Mouse (Mus musculus): ENCODE results near the gene Dcakd. TPM values are rescaled to one million over a fixed set of nuclear protein-coding genes. Genes with fewer than 3 reads are reported as not detected.

Dcakd gene
- total RNA-seq, 2 experiments from 2014 or later = 10.7 to 13.4 TPM

DNA sequence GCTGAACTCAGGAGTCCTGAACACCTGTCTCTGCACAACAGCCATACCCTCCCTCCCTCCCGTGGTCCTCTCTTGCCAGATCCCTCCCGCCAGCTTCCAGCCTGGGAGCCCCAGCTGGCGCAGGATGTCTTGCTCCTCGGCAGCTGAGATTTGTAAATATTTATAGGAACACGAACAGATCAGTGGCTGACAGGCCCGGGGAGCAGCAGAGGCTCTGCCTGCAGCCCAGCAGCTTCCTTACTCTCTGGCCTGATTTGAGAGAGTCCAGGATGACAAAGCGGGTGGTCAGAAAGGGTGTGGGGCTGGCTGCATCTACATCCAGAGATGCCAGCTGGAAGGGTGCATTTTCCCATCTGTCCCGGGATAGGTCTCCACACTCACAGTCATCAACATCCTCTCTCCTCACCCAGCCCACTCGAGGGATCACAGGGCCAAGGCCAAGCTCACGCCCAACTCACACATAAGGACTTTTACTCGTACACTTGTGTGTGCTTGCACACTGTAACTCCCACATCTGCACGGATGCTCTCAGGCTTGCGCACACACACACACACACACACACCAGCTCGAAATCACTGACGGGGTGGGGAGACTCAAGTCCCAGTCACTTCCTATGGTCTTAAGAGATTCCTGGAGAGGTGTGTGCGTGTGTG, 71.0 kb downstream of the Dcakd start:
- ATAC-seq (replicated peaks; ENCODE audit: low FRiP score, poor library complexity, severe bottlenecking) = no peak

DNA sequence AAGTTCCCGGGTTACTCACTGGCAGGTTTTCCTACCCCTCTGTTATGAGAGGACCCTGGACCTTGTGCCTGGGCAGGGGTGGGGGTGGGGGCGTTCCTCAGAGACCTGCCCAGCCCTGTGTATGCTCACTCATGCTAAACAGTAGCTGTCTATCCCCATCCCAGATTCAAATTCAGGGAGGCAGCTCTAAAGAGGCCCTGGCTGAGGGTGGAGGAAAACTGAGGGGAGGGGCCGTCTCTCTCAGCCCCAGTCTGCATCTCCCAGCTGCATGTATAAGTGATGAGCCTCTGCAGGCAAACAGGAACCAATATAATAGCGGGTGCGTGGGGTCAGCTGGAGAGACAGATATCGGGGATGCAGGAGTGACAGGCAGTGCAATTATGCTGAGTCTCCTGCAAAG, 75.2 kb downstream of the Dcakd start:
- ATAC-seq (replicated peaks; ENCODE audit: low FRiP score, poor library complexity, severe bottlenecking) = no peak

DNA sequence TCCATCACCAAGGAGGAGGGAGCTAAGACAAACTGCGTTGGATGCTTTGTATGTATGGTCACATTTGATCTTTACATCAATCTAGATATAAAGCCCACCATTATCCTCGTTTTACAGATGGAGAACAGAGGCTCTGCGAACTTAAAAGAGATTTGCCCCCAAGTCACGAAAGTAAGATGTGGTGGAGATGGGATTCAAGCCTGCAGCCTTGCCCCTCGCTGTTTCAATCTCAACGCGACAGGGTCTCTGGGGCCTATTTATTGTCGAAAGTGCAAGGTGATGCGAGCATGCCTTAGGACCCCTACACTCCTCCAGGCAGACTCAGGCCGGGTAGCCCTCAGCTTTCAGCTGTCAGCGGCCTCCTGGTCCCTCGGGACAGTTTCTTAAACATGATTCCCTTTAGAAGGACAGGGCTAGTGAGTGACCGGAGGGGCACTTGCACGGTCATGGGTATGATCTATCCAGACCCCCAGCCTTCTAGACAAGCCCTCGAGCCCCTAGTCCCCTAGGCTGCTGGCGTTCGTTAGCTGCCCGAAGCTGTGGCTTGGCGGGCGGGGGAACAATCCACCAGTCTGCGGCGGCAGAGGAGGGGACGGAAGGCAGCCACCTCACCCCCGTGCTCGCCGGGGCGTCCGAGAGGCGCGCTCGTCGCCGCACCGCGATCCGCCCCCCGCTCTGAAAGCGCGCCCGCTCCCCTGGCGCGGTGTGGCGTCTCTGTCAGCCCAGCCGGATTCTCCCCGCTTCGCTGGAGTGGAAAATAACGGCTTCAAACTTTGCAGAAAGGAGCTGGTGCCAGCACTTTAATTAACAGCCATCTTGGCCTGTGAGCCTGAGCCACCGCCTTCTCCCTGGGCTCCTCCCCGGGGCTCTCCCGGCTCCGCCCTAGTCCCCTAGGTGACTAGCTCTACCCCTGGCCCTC, 79.8 kb downstream of the Dcakd start:
- no peak for ATAC-seq (replicated peaks; ENCODE audit: low FRiP score, poor library complexity, severe bottlenecking)

DNA sequence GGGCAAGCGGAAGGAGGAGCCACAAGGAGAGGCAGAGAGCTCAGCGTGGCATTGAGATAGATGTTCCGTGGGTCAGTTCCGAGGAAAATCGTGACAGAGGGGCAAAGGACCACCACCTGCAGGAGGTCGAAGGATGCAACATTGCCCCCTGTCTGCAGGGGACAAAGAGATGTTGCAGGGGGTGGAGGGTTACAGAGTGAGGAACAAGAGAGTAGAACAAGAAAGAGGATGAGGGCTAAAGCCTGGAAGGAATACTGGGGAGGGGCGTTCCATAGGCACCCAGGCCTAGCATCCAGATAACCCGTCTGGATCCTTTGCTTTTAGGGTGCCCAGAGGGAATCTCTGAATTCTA, 81.2 kb downstream of the Dcakd start:
- no peak for ATAC-seq (replicated peaks; ENCODE audit: low FRiP score, poor library complexity, severe bottlenecking)

DNA sequence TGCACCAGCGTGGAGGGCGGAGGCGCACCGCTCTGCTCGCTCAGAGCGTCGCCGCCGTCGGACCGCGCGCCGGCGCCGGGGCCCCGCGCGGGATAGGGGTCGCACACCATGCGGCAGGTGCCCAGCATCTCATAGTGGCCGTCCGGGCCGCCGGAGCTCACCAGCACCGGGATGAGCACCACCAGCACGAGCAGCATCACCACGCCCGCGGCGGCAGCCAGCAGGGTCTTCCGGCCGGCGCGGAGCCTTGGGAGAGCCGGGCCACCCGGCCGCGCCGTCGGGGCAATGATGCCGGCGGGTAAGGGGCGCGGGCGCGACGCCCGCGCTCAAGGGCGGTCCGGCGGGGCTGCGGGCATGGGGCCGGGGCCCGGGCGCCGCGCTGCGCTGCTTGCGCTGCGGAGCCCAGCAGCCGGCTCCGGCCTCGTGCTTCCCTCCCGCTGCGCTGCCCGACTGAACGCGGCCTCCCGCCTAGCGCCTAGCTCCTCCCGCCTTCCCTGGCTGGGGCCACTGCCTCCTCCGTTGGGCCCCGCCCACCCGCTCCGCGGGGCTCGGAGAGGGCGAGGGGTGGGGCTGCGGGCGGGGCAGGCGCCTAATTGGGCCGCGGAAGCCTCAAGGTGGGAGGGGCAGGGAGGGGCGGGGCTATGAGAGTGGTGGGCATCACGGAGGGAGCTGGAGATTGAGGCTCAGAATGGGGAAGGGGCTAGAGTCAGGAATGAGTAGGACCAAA, 81.7 kb downstream of the Dcakd start, which contains the start of gene C1ql1:
TSS of gene C1ql1 (minus strand) at position 424 of the 727 bp plus-strand sequence.
- ATAC-seq (replicated peaks; ENCODE audit: low FRiP score, poor library complexity, severe bottlenecking) = peak; percentile 89

DNA sequence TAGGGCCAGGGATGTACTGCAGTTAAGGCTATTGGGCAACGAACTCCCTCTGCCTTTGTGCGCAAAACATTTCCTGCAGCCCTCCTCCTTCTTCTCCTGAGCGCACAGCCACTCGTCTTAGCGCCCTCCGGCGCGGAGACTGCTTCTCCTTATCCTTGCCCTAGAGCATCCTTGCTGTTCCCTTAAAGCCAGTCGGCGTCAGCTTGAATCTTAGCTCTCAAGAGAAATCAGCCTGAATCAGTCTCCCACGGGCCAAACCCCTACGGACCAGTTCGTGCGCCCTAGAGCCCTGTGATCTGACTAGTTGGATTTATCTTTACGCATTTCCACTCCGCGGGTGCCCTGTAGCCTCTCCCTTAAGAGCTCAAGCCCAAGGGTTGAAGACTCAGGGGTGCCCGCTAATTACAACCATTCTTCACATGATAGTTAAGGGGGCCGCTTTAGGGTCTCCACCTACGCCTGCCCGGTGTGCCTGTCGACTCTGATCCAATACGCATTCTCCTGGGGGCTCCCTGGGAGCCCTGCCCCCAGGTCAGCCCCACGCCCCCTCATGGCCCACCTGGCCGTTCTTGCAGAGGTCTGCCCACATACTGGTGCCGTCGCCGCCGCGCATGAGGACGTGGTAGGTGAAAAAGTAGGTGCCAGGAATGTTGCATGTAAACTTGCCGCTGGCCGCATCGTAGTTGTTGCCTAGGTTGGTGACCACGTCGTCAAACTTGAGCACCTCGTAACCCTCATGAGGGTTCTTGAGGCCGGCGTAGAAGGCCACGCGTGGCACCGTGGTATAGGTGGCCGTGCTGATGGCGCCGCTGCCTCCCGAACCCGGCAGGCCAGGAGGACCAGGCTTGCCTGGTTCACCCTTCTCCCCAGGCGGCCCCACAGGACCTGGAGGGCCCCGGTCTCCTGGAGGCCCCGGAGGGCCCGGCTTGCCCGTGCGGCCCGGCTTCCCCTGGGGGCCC, 82.5 kb downstream of the Dcakd start:
- no peak for ATAC-seq (replicated peaks; ENCODE audit: low FRiP score, poor library complexity, severe bottlenecking)

Other genes starting within 250 kb of the Dcakd start
- gene Gjc1, start 208.6 kb downstream of the Dcakd start, total RNA-seq (2015; ENCODE audit: low replicate concordance) = not detected in 2 replicates
- not detected in 2 replicates for gene Gjc1, start 208.6 kb downstream of the Dcakd start, total RNA-seq (2017; ENCODE audit: low replicate concordance)
- gene Higd1b, start 192.5 kb downstream of the Dcakd start, total RNA-seq (2015; ENCODE audit: low replicate concordance) = not detected in 2 replicates
- gene Higd1b, start 192.5 kb downstream of the Dcakd start, total RNA-seq (2017; ENCODE audit: low replicate concordance) = not detected in 2 replicates
- gene Eftud2, start 147.3 kb downstream of the Dcakd start, total RNA-seq (2015; ENCODE audit: low replicate concordance) = 93.7 and 136 TPM in 2 replicates
- 89.9 and 133 TPM in 2 replicates for gene Eftud2, start 147.3 kb downstream of the Dcakd start, total RNA-seq (2017; ENCODE audit: low replicate concordance)
- gene Ccdc103, start 147.1 kb downstream of the Dcakd start, total RNA-seq (2015; ENCODE audit: low replicate concordance) = not detected in 2 replicates
- gene Ccdc103, start 147.1 kb downstream of the Dcakd start, total RNA-seq (2017; ENCODE audit: low replicate concordance) = 1.3 TPM in 1 of 2 replicates, not detected in the other
- gene Fam187a, start 143.2 kb downstream of the Dcakd start, total RNA-seq (2015; ENCODE audit: low replicate concordance) = not detected in 2 replicates
- gene Fam187a, start 143.2 kb downstream of the Dcakd start, total RNA-seq (2017; ENCODE audit: low replicate concordance) = not detected in 2 replicates
- gene Gfap, start 127.4 kb downstream of the Dcakd start, total RNA-seq (2015; ENCODE audit: low replicate concordance) = 31.0 and 38.9 TPM in 2 replicates
- gene Gfap, start 127.4 kb downstream of the Dcakd start, total RNA-seq (2017; ENCODE audit: low replicate concordance) = 56.2 and 59.8 TPM in 2 replicates
- gene Kif18b, start 103.2 kb downstream of the Dcakd start, total RNA-seq (2015; ENCODE audit: low replicate concordance) = 174 and 202 TPM in 2 replicates
- gene Kif18b, start 103.2 kb downstream of the Dcakd start, total RNA-seq (2017; ENCODE audit: low replicate concordance) = 136 and 165 TPM in 2 replicates
- not detected in 2 replicates for gene C1ql1, start 81.6 kb downstream of the Dcakd start, total RNA-seq (2015; ENCODE audit: low replicate concordance)
- gene C1ql1, start 81.6 kb downstream of the Dcakd start, total RNA-seq (2017; ENCODE audit: low replicate concordance) = not detected in 2 replicates
- 25.2 and 31.0 TPM in 2 replicates for gene Nmt1, start 143 bp downstream of the Dcakd start, total RNA-seq (2015; ENCODE audit: low replicate concordance)
- 27.1 and 35.8 TPM in 2 replicates for gene Nmt1, start 143 bp downstream of the Dcakd start, total RNA-seq (2017; ENCODE audit: low replicate concordance)
- 1.4 TPM in 1 of 2 replicates, not detected in the other for gene Plcd3, start 73.3 kb upstream of the Dcakd start, total RNA-seq (2015; ENCODE audit: low replicate concordance)
- 3.1 TPM in 1 of 2 replicates, not detected in the other for gene Plcd3, start 73.3 kb upstream of the Dcakd start, total RNA-seq (2017; ENCODE audit: low replicate concordance)
- 13.4 and 21.6 TPM in 2 replicates for gene Acbd4, start 73.3 kb upstream of the Dcakd start, total RNA-seq (2015; ENCODE audit: low replicate concordance)
- 25.6 and 60.5 TPM in 2 replicates for gene Acbd4, start 73.3 kb upstream of the Dcakd start, total RNA-seq (2017; ENCODE audit: low replicate concordance)
- 7.5 and 14.1 TPM in 2 replicates for gene Hexim1, start 87.9 kb upstream of the Dcakd start, total RNA-seq (2015; ENCODE audit: low replicate concordance)
- gene Hexim1, start 87.9 kb upstream of the Dcakd start, total RNA-seq (2017; ENCODE audit: low replicate concordance) = 20.8 and 26.7 TPM in 2 replicates
- 1.8 and 3.8 TPM in 2 replicates for gene Hexim2, start 104.1 kb upstream of the Dcakd start, total RNA-seq (2015; ENCODE audit: low replicate concordance)
- gene Hexim2, start 104.1 kb upstream of the Dcakd start, total RNA-seq (2017; ENCODE audit: low replicate concordance) = 5.9 and 13.0 TPM in 2 replicates
- gene Fmnl1, start 142.8 kb upstream of the Dcakd start, total RNA-seq (2015; ENCODE audit: low replicate concordance) = 33.2 and 49.9 TPM in 2 replicates
- gene Fmnl1, start 142.8 kb upstream of the Dcakd start, total RNA-seq (2017; ENCODE audit: low replicate concordance) = 9.2 and 22.3 TPM in 2 replicates
- gene 1700023F06Rik, start 180.2 kb upstream of the Dcakd start, total RNA-seq (2015; ENCODE audit: low replicate concordance) = 6.3 TPM in 1 of 2 replicates, not detected in the other
- not detected in 2 replicates for gene 1700023F06Rik, start 180.2 kb upstream of the Dcakd start, total RNA-seq (2017; ENCODE audit: low replicate concordance)
- not detected in 2 replicates for gene Spata32, start 190.1 kb upstream of the Dcakd start, total RNA-seq (2015; ENCODE audit: low replicate concordance)
- gene Spata32, start 190.1 kb upstream of the Dcakd start, total RNA-seq (2017; ENCODE audit: low replicate concordance) = not detected in 2 replicates
- 2.9 and 3.8 TPM in 2 replicates for gene Map3k14, start 239.1 kb upstream of the Dcakd start, total RNA-seq (2015; ENCODE audit: low replicate concordance)
- 0.51 and 3.8 TPM in 2 replicates for gene Map3k14, start 239.1 kb upstream of the Dcakd start, total RNA-seq (2017; ENCODE audit: low replicate concordance)

Measured in erythroid progenitor cell, adult 5-6 weeks (primary cell).